Mouse (Mus musculus): ENCODE measurements at regions not wholly inside any gene's neighbourhood (a gene's known extent, or its start where the extent isn't known, plus 50 kb on each side); places are given as distances from the start of the nearest gene placed in this dataset.
"Not testable (repeated sequence)": the region's sequence is repeated elsewhere in the genome, so short reads cannot be mapped to it uniquely, and the experiment has no call there.

DNA sequence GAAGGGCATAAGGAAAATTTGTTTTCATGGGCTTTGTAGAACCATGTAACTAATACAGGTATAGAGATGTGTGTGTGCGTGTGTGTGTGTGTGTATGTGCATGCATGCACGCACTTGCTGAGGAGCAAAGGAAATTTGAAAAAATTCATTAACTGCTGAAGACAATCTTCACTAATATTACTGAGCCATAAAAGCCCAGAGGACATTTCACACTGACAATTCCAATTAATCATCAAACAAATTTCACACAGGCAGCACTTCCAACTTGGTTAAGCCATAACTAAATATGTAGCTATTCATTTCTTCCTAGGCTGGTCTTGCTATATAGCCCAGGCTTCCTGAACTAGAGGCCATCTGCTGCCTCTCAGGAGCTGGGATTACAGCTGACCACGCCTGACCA, 815.6 kb upstream of the Sox9 start:
- DNase-seq, result no peak

DNA sequence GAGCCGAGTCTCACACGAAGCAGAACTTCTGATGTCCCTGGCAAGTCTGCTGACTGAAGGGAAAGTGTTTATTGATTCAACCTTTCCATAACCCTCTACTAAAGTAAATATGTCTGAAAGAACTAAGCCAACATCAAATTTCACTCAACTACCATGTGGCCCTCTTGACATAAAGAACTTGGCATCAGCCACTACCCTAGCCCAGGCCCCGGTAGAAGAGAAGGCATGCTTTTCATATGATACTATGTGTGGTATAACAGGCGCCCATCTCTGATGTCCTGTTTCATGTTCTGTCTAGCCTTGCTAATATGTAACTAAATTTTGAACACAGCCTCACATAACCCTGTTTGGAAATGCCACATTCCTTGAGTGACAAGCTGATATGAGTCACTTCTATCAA, 811.0 kb upstream of the Sox9 start:
- DNase-seq, result no peak

DNA sequence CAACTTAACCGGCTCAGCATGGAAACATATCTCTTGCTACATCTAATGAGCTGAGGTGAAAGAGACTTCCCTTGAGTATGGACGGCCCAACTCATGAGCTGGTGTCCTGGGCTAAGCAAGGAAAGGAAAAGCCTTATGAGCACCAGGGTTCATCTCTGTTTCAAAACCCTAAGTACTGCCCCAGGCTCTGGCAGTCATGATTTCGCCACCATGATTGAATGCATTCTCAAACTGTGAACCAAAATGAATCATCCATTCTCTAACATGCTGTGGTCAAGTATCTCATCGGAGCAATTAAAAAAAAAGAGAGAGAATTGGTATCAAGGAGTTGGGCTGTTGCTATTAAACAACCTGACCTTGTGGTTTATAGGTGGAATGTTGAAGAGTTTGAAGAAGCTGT, 803.4 kb upstream of the Sox9 start:
- no peak for DNase-seq

DNA sequence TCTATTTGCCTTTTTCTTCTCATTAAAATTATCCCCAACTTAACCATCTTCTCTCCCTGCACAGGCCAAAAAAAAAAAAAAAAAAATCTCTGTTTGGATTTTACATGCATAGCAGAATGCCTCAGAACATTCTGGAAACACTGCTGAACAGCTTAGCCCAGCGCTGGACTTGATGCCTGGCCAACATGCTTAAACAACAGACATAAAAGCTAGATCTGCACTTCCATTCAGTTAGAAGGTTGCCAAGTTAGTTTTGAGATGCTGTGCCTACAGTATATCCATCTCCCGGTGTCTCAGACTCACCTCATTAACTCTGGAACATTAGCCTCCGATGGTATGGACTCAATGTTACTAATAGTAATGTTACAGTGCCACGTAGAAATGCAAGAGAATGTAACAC, 785.6 kb upstream of the Sox9 start:
- no peak for DNase-seq

DNA sequence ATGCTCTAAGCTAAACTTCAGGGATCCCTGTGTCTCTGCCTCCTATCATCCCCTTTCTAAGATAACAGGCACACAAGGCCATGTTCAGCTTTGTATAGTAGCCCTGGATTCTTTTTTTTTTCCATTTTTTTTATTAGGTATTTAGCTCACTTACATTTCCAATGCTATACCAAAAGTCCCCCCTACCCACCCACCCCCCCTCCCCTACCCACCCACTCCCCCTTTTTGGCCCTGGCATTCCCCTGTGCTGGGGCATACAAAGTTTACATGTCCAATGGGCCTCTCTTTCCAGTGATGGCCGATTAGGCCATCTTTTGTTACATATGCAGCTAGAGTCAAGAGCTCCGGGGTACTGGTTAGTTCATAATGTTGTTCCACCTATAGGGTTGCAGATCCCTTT, 771.2 kb upstream of the Sox9 start:
- DNase-seq, result not testable (repeated sequence)

DNA sequence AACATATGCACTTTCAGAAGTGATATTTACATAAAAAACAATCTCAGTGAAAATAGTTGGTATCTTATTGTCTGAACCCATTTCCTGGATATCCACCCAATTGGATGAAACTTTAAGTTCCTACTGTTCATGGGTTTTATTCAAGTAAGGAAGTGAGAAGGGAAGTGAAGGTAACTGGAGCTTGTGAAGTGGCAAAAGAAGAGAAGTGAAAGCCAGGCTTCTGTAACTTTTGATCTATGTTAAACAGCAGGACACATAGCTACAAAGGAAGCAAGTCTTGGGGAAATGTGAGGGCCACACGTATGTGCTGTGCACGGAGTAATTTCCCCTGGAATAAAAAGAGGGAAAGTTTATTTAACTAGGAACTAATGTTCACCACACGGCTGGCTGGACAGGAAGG, 764.1 kb upstream of the Sox9 start:
- DNase-seq, result no peak

DNA sequence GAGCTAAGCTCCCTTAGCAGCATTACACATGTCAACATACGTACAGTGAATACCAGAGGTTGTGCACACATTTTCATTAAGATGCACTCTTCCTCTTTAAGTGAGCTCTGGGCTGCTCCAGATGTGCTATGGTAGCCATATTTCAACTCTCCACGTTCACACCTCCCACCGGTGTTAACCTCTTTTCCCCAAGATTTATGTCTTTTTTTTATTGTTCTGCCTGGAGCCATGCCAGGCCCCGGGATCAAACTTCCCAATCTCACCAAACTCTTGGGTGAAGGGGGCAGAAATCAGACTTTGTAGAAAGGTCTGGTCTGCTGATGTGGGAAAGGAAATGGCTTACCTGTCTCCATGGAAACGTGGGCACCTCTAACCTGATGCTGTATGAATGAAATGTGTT, 754.0 kb upstream of the Sox9 start:
- DNase-seq, result no peak

DNA sequence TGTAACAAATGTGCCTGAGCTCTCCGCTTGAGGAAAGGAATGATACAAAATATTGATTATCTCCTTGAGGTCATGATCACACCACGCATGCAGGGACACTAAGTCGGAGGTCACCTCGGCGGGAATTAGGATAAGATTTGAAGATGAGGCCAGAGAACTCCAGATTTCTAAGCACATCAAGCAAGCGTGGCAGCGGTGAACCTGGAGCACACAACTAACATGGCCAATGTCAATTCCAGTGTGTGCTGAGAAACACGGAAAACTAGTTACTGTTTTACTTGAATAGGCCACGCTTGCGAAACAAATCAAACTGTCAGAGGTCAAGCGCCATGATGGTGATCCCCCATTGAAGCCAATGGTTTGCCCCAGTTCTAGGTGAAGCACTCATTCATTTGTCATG, 743.3 kb upstream of the Sox9 start:
- no peak for DNase-seq

DNA sequence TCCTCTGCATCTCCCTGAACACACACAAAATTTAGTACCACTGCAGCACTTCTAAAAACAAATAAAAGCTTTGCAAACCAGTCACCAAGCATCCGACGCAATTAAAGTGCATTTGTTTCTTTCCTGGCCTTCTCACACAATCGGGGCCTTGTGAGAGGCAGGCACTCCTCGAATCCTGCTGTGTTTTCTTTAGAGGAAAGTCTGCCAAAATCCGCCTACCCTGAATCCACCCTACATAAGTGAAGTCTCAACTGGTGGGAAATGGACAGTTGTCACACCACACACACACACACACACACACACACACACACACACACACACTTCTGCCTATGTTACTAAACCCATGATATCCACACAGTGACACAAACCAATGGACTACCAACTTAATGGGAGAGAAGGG, 737.6 kb upstream of the Sox9 start:
- DNase-seq, result no peak

DNA sequence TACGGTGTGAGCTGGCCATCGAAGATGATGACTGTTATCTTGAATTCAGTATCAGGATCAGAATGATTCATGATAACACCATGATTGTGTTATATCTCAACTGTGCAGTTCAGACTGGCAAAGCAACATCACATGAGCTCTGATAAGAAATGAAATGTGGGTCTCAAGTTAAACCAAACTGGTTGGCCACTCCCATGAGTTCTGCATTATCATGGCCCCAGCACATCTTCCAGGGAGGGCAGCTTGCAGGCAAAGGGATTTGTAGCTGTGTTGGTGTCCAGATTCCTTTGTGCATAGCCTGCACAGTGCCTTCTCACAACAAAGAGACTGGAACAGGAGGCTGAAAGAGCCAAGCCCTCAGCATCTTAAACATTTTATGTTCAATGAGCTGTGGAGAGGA, 736.7 kb upstream of the Sox9 start:
- no peak for DNase-seq

DNA sequence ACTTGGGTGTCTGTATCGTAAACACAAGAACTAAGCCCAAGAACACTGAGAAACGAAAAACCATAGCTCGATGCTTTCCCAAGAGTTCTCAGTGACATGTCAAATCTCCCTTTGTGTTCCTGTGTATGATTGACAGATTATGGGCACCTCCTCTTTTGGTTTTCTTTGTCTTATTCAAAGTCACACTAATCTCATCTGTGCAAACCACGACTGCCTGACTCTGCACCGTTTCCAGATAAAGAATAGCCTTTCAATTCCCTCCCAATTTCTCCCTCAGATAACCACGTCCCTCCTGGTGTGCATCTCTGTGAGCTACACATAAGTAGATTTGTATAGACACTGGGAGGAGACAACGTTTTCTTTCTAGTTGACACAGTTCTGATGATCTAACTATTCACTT, 731.7 kb upstream of the Sox9 start:
- no peak for DNase-seq

DNA sequence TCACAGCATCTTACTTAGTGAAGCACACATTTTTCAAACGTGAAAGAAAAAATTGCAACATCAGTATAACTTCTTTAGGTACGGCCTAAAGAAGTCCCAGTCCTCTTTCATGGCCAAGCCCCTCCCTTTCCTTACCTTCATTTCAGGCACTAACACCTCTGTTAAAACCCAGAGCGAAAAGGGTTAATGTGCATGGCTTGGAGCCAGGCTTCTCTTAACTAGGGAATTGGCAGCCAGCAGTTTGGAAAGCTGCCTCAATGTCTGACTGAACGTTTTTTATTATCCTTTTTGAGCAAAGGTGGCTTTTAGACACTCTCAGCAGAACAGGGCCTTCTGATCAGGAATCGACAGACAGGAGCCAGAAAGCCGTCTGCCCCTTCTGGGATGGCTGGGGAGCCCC, 726.4 kb upstream of the Sox9 start:
- peak; percentile 21 for DNase-seq

DNA sequence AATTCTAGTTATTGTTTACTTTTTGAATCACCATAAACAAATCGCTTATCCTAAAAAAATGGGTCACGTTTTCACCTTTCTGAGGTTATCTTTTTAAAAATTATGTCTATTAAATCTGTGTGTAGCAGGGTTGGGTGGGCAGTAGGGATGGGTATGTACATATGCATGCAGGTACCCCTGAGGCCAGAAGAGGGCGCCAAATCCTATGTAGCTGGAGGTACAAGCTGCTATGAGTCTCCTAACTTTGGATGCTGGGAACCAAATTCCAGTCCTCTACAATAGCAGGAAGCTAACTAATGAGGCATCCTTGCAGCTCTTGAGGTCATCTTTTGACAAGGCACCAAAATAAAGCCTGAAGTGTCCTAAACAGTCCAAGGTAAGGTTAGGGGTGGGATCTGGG, 714.8 kb upstream of the Sox9 start:
- DNase-seq, result no peak

DNA sequence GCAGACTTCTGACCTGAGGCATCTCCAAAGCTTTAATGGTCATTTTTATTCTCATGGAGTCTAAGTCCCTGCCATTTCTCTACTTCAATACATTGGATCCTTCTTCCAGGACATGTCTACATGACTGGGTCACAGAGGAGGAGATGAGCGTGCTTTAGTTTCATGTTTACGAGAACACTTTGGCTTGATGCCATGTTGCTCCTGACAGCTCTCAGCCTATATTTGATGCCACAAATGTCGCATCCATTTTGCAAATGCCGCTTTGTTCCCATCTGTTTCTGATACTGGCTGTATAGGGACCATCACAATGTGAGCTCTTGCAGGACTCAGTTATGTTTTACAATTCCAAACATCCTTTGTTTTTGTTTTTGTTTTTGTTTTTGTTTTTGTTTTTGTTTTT, 713.2 kb upstream of the Sox9 start:
- DNase-seq, result no peak

DNA sequence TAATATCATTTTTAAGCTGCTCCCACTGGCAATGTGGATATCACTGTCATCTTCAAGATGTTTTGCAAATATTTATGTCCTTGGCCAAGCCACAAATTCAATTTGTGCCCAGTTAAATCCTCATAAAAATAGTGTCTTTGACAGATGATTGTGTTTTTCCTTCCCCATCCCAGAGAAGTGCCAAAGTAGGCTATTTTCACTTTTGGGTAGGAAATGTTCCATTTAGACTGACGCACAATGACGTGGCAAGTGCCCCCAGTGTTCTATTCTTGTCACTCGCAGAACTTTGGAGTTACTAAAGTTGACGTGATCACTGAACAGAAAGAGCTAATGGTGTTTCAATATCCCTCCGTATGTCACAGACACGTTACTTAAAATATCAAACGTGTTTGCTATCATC, 710.5 kb upstream of the Sox9 start:
- no peak for DNase-seq

DNA sequence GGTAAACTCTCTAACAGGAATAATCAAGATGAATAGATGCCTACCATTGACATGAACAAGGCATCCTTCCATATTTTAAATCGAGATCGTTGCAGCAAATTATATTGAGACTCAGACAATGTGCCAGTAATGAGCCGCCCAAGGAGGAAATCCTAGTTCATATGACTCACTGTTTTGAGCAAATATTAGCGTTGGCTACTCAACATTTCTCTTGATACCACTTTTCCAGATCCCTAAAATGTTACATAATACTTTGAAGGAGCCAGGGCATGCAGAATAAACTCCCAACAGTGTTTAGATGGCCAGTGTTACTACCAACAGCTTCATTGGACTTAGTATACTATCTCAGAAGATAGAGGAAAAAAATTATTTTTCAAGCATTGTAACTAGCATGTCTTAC, 700.6 kb upstream of the Sox9 start:
- no peak for DNase-seq

DNA sequence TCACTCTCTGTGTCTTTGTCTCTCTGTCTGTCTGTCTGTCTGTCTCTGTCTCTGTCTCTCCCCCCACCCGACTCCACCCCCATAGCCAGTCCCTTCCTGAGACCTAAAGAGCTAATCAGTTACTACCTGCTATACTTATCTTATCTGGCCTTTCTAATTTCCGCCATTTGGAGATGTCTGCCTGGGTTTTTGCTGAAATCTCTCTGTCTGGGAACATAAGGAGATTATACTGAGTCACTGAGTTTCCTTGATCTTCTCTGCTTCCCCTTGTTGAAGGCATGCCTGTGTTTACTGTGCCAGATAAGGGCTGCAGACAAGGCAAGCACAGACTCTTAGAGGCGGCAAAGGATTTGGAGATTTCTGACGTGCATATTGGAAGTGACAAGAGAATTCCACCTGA, 699.0 kb upstream of the Sox9 start:
- DNase-seq, result no peak

DNA sequence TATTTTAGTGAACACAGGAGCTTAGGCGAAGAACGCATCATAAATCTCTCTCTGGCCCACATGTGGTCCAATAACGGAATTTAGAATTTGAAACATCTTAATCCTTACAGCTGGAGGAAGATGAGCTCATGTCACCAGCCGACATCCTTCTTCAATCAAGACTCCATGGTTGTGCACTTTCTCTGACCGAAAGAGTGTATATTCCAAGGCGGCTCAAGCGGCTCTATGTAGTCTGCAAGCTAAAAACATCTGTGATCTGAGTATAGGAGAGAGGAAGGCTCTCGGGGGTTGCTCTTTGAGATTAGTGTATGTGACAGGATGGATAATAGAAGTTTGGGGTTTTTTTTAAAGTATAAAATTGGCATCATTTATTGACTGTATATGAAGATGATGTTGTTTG, 689.9 kb upstream of the Sox9 start:
- no peak for DNase-seq

DNA sequence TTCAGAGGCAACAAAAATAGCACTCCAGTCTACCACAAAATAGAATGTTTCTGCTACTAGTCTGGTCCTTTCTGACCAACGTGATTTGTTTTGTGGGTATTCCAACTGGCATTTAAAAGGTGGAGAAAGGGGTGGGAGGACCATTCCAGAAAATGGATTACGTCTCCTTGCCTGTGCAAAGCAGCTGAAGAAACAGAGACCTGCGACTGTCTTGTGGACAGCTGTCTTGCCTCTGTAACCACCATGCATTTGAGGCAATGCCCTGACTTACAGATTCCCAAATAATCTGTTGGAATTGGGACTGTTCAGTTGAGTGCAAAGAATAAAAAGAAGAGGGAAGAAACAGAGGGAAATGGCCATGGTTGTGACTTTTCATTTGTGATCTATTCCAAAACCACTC, 687.0 kb upstream of the Sox9 start:
- DNase-seq, result no peak

DNA sequence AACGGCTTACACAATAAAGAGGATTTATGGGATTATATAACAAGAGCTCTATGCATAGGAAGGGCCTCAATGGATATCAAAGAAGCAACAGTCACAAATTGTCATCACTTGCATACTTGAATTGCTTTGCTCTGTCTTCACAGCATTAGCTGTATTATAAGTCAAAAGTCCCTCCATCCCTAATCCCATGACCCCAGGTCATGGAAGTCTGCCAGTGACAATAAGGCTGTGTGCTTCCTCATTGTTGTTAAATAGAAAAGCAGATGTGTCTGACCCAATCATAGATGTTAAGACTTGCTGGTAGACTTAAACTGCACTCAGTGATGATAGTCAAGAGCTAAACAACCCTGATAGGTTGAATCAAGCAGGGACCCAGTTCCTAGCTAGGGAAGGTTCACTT, 683.9 kb upstream of the Sox9 start:
- DNase-seq, result peak; percentile 7

DNA sequence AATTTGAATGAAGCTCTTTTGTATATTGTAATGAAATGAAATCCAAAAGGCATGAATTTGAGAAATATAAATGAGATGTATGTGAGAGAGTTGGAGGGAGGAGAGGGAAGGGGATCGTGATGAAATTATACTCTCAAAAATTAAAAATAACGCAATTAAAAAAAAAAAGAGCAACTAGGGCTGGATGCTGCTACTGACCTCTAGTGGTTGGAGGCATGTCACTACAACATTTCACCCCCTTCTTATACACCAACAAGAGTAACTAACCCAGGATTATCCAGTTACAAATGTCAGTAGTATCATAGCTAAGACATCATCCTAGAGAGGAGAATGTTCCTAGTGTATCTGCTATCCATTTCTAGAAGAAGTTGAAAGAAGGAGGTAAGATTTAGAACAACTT, 678.8 kb upstream of the Sox9 start:
- no peak for DNase-seq

DNA sequence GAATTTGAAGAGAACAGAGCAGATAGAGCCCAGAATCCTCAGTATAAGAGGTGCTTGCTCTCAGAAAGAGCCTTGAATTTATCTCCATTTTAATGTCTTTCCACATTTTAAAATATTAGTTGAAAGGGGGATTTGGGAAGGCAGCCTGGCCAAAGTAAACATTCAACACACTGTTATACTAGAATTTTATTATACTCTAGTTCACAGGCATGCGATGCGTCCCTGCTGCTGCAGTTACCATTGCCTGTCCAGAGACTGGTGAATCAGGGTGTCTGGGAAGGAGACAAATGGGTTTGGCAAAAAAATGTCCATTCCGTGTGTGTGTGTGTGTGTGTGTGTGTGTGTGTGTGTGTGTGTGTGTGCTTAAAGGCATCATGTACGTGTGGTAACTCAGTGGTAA, 675.1 kb upstream of the Sox9 start:
- DNase-seq, result peak; percentile 9

DNA sequence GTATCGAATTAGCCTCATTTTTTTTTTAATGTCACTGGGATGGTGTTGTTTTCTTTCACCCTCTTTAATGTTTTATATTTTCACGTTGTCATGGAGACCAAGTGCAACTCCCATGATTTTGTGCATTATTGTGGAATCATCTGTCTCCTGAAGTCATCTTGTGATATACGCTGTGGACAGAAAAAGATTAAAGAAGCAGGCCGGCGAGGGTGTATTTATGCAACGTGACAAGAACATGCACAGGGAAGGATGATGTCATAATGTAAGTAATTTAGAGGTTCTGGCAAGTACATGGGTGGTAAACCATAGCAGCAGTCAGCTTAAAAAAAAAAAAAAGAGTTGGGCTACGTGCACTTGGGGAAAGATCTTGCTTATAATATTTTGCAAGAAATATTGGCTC, 674.7 kb upstream of the Sox9 start:
- DNase-seq, result no peak

DNA sequence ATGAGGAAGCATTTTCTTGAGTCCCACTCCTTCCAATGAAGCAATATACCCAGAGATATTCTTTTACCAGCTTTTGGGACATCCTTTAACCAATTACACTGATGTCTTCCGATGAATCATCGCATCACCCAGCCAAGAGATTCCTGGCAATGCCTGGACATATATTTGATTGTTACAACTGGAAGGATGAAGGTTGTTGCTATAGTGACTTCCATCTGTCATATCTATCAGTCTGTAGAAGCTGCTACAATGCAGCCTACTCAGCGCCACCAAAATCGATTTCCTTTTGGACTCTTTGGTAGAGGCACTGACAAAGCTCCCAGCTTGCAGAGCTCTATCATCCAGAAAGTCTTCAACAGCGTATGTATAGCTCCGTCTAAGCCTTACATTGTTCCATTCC, 661.0 kb upstream of the Sox9 start:
- no peak for DNase-seq

DNA sequence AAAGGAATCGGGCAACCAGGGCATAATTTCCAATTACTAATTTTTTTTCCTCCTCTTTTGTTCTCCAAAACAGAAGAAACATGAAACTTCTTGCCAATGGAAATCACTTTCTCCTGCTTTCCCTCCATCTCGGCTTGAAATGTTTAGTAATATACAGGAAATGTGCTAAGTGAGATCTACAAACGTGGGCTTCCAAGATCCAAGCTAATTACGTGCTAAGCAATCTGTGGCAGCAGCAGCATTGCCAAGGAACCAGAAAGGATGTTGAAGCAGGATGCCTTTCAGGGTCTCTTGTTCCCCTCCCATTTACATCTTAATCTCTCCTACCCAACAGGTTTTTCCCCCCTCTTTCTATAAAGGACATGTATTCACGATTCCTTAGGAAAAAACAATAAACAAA, 660.2 kb upstream of the Sox9 start:
- DNase-seq, result no peak

DNA sequence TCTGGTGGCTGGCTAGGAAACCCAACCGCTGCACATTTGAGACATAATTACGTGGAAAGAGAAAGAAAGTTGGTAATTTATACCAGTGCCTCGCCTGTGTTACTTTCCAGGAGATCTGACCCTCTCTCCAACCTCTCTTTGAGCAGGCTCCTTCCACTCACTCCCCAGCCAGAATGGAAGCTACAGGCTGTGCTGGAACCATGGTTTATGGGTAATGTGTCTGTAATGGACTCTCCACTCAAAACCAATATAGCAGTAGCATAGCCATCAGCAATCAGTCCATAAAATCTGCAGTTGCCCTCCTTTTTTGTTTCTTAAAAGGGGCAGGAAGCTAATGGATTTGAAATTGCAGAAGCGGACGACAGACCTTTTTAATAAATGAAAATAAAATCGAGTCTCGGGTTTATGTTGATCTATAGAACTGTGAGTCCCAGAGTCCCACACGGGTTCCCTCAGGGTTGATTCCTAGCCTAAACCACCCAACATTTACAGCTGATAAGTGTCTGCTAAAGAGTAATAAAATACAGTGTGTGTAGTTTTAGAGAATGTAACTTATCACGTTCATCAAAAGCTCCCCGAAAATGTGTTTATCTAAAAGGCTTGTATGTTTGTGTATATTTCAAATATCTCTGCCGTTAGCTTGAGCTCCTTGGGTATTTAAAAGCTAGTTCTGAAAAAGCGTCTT, 656.6 kb upstream of the Sox9 start:
- DNase-seq, result no peak

Data from heart, postnatal 4 days (tissue).